Mouse (Mus musculus): ENCODE measurements around the gene D130040H23Rik. TPM values are rescaled to one million over a fixed set of nuclear protein-coding genes. Genes with fewer than 3 reads are reported as not detected.
"Not testable (repeated sequence)": the region's sequence is repeated elsewhere in the genome, so short reads cannot be mapped to it uniquely, and the experiment has no call there.

Gene D130040H23Rik
- 15.0 and 15.4 TPM in 2 replicates for polyA plus RNA-seq (2015; fragmentation: Nextera tagmentation; extraction: Ambion mirVana)

DNA sequence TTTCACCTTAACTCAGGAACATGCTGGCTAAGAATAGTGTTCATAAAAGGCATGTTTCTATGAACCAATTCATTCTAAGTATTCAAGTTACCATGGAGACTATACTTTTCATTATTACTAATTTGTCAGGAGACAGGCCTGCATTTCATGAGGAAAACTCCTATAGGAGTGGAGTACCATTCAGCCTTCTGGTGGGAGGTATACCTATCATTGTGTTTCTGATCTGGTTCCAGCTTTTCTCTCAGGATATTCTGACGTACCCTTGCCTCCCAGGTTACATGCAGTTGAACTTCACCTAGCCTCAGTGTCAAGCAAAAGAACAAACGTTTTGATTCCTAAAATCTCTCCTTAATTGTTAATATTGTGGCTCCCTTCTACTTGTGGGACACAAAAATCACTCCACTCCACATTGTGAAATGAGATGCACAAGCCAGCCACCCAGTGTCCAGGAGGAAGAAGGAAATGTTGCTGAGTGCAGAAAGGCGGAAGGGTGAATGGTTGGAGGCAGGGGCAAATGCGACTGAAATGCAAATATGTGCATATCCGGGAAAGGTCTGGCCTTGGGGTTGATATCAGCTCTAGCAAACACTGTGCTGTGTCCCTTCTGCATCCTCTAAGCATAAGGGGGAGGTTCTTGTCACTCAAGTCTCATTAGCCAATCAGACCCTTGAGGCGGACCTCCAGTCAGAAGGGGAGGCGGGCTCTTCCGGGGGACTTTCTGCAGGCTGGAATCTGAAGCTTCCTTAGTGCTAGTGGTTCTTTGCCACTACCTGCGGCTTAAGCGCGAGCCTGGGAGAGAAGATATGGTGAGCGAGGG is at the start of gene D130040H23Rik:
Gene D130040H23Rik, plus strand, starts transcription at position 695 of the 817 bp plus-strand sequence.
- 8% methylated on average over 12 of the region's 12 CpGs for WGBS
- Histone ChIP-seq H3K36me3 (ENCODE audit: control insufficient read depth, insufficient read depth) (peaks cover 14% of the 10 kb centered on the region), H3K9me3 (ENCODE audit: control insufficient read depth, low read length) (peaks cover 10% of the 10 kb centered on the region), H3K4me3 (replicated peaks; ENCODE audit: low read length) (peak within 1 kb of the TSS; percentile 75), H3K4me1 (replicated peaks; ENCODE audit: control insufficient read depth, insufficient read depth, low read length) (peaks cover 13% of the 10 kb centered on the region), H3K9ac (replicated peaks; ENCODE audit: low read depth, low read length) (peak within 1 kb of the TSS; percentile 77), H3K27ac (ENCODE audit: low read length) (peak within 1 kb of the TSS; percentile 92), H3K4me2 (ENCODE audit: low read length) (peak within 1 kb of the TSS; percentile 71), H3K27me3 (replicated peaks; ENCODE audit: control insufficient read depth, insufficient read depth, low read length) (no peaks in the 10 kb centered on the region)
- peak; percentile 100 for ATAC-seq

- H3K27me3 ChIP-seq (replicated peaks; ENCODE audit: control insufficient read depth, insufficient read depth, low read length) = no peaks in the 10 kb centered on the region
- WGBS = 96% methylated on average over 2 of the region's 2 CpGs
- H3K9me3 ChIP-seq (ENCODE audit: control insufficient read depth, low read length) = no peaks in the 10 kb centered on the region
- no peak overlapping the region for H3K27ac ChIP-seq (ENCODE audit: low read length)
- no peaks in the 10 kb centered on the region for H3K4me1 ChIP-seq (replicated peaks; ENCODE audit: control insufficient read depth, insufficient read depth, low read length)
- H3K4me3 ChIP-seq (replicated peaks; ENCODE audit: low read length) = no peak overlapping the region
- no peak overlapping the region for H3K9ac ChIP-seq (replicated peaks; ENCODE audit: low read depth, low read length)
- no peak overlapping the region for H3K4me2 ChIP-seq (ENCODE audit: low read length)
- ATAC-seq = no peak
- no peaks in the 10 kb centered on the region for H3K36me3 ChIP-seq (ENCODE audit: control insufficient read depth, insufficient read depth)
Observed at GRCm38 (mm10) chr8:69242541-69242940, 28.3 kb upstream of the D130040H23Rik start.

DNA sequence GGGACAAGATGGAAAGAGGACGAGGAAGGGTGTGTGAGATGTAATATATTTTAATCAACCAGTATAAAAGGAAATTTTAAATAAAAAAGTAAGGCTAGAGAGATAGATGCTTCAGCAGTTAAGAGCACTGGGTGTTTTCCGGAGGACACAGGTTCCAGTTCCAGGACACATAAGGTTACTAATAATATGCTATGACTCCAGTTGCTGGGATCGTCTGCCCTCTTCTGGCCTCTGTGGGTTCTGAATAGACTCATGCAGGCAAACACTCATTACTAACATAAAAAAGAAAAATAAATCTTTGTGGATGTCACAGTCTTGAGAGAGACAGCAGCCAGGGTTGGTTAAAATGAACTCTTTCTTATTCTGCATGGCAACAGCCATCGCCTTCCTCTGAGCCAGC is 2.4 kb upstream of the D130040H23Rik start:
- no peak overlapping the region for H3K4me3 ChIP-seq (replicated peaks; ENCODE audit: low read length)
- peaks cover 13% of the 10 kb centered on the region for H3K4me1 ChIP-seq (replicated peaks; ENCODE audit: control insufficient read depth, insufficient read depth, low read length)
- peaks cover 3% of the 10 kb centered on the region; the same call in 1 of the 2 replicates for H3K36me3 ChIP-seq (ENCODE audit: control insufficient read depth, insufficient read depth)
- ATAC-seq = no peak
- 64% methylated on average over 4 of the region's 4 CpGs for WGBS
- no peaks in the 10 kb centered on the region for H3K27me3 ChIP-seq (replicated peaks; ENCODE audit: control insufficient read depth, insufficient read depth, low read length)
- no peaks in the 10 kb centered on the region for H3K9me3 ChIP-seq (ENCODE audit: control insufficient read depth, low read length)
- no peak overlapping the region for H3K27ac ChIP-seq (ENCODE audit: low read length)
- no peak overlapping the region for H3K9ac ChIP-seq (replicated peaks; ENCODE audit: low read depth, low read length)
- H3K4me2 ChIP-seq (ENCODE audit: low read length) = no peak overlapping the region

DNA sequence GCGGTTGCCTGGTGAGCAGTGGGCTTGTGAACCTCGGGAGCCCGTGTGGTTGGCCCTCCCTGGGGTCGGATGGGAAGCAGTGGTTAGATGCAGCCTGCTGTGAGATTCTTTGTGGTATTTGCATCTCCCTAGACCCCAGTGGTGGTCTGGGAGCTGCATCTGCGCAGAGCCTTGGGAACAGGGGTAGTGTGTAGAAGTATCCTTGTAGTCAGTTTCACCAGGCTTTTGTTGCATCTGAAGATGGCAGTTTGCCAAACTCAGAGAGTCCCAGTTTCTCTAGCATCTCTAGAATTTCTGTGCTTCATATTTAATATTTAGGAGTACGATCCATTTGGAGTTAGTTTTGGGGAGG is 299 bp downstream of the D130040H23Rik start:
- ATAC-seq = peak; percentile 89
- Histone ChIP-seq H3K27me3 (replicated peaks; ENCODE audit: control insufficient read depth, insufficient read depth, low read length) (no peaks in the 10 kb centered on the region), H3K36me3 (ENCODE audit: control insufficient read depth, insufficient read depth) (peaks cover 16% of the 10 kb centered on the region), H3K4me1 (replicated peaks; ENCODE audit: control insufficient read depth, insufficient read depth, low read length) (peaks cover 13% of the 10 kb centered on the region), H3K27ac (ENCODE audit: low read length) (peak overlapping the region; percentile 92), H3K4me3 (replicated peaks; ENCODE audit: low read length) (peak overlapping the region; percentile 75), H3K9ac (replicated peaks; ENCODE audit: low read depth, low read length) (peak overlapping the region; percentile 77), H3K9me3 (ENCODE audit: control insufficient read depth, low read length) (peaks cover 14% of the 10 kb centered on the region), H3K4me2 (ENCODE audit: low read length) (peak overlapping the region; percentile 71)
- WGBS = 13% methylated on average over 6 of the region's 6 CpGs

- peaks cover 16% of the 10 kb centered on the region for H3K36me3 ChIP-seq (ENCODE audit: control insufficient read depth, insufficient read depth)
- H3K9me3 ChIP-seq (ENCODE audit: control insufficient read depth, low read length) = peaks cover 17% of the 10 kb centered on the region
- no peak overlapping the region for H3K9ac ChIP-seq (replicated peaks; ENCODE audit: low read depth, low read length)
- no peaks in the 10 kb centered on the region for H3K27me3 ChIP-seq (replicated peaks; ENCODE audit: control insufficient read depth, insufficient read depth, low read length)
- no peak for ATAC-seq
- H3K4me3 ChIP-seq (replicated peaks; ENCODE audit: low read length) = no peak overlapping the region
- 91% methylated on average over 6 of the region's 6 CpGs for WGBS
- no peak overlapping the region for H3K4me2 ChIP-seq (ENCODE audit: low read length)
- peaks cover 13% of the 10 kb centered on the region for H3K4me1 ChIP-seq (replicated peaks; ENCODE audit: control insufficient read depth, insufficient read depth, low read length)
- no peak overlapping the region for H3K27ac ChIP-seq (ENCODE audit: low read length)
Observed at GRCm38 (mm10) chr8:69272435-69272834, 1.6 kb downstream of the D130040H23Rik start.

DNA sequence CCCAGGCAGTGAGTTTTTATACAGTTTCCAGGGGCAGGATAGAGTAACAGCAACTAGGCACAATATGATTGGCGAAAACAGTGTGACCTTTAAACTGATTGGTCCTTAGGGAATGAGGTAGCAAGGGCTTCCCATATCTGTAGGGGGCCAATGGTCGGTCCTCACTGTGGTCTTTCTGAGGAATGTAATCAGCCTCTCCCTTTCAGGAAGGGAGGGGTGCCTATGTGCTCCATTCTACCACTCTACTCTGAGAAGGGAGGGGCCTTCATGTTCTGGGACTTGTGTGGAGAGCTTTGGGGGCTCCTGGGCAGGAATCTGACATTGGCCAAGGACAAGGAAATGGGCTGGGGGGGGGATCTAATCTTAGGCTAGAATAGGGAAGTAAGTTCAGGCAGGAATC is 53.9 kb downstream of the D130040H23Rik start:
- Histone ChIP-seq H3K4me1 (replicated peaks; ENCODE audit: control insufficient read depth, insufficient read depth, low read length) (0 out of 2 replicates have a peak, but pooled peaks cover 2% of the 10 kb centered on the region), H3K4me2 (ENCODE audit: low read length) (no peak overlapping the region), H3K27ac (ENCODE audit: low read length) (no peak overlapping the region), H3K9ac (replicated peaks; ENCODE audit: low read depth, low read length) (no peak overlapping the region), H3K9me3 (ENCODE audit: control insufficient read depth, low read length) (no peaks in the 10 kb centered on the region; the same call in 1 of the 2 replicates), H3K36me3 (ENCODE audit: control insufficient read depth, insufficient read depth) (no peaks in the 10 kb centered on the region), H3K27me3 (replicated peaks; ENCODE audit: control insufficient read depth, insufficient read depth, low read length) (no peaks in the 10 kb centered on the region), H3K4me3 (replicated peaks; ENCODE audit: low read length) (no peak overlapping the region)
- WGBS = 83% methylated on average over 2 of the region's 2 CpGs
- no peak for ATAC-seq

DNA sequence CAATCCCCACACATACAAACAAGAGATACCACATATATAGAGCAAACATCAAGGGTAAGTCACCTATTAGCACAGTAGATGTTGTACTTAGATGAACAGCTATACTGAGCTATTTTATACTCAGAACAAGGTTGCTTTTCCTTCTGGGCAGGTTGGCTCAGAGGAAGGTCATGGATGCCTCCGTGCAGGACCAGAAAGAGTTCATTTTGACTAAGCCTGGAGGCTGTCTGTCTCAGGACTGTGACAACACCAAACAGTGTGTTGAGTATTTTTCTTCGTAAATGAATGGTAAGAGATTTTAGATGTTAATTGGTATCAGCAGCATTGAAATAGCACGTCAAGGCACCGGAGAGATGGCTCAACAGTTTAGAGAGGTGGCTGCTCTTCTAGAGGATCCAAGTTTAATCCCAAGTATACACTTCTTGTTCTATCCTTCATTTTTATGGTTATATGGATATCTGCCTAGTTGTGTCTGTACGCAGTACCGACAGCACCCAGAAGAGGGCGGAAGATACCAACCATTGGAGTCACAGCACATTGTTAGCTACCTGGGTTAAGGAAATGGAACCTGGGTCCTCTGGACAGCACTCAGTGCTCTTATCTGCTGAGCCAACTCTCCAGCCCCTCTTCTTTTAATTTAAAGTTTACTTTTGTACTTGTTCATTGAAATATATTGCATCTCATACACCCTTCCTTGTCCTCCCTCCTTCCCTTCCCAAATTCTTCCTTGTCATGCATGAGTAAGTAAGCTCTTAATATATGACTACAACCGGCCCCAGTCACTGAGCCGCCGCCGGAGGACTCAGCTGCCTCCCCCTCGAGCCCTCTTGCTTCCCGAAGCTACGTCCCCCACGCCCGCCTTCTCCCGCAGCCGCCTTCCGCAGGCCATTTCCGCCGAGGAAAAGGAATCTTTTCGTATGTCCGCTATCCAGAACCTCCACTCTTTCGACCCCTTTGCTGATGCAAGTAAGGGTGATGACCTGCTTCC is 57.7 kb downstream of the D130040H23Rik start:
- Histone ChIP-seq H3K9ac (replicated peaks; ENCODE audit: low read depth, low read length) (peak overlapping the region; percentile 60), H3K27me3 (replicated peaks; ENCODE audit: control insufficient read depth, insufficient read depth, low read length) (no peaks in the 10 kb centered on the region), H3K4me1 (replicated peaks; ENCODE audit: control insufficient read depth, insufficient read depth, low read length) (0 out of 2 replicates have a peak, but pooled peaks cover 2% of the 10 kb centered on the region), H3K9me3 (ENCODE audit: control insufficient read depth, low read length) (no peaks in the 10 kb centered on the region), H3K36me3 (ENCODE audit: control insufficient read depth, insufficient read depth) (no peaks in the 10 kb centered on the region), H3K4me2 (ENCODE audit: low read length) (peak overlapping the region; percentile 69), H3K4me3 (replicated peaks; ENCODE audit: low read length) (peak overlapping the region; percentile 42), H3K27ac (ENCODE audit: low read length) (no peak overlapping the region)
- ATAC-seq = peak; percentile 96
- 9% methylated on average over 24 of the region's 24 CpGs for WGBS

DNA sequence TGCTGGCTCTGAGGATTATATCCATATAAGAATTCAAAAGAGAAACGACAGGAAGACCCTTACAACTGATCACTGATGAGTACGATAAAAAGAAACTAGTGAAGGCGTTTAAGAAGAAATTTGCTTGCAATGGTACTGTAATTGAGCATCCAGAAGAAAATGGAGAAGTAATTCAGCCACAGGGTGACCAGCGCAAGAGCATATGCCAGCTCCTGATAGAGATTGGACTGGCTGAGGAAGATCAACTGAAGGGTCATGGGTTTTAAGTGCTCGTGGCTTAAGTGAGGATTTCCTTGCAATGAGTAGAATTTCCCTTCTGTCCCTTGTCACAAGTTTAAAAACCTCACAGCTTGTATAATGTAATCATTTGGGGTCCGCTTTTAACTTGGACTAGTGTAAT is 58.4 kb downstream of the D130040H23Rik start:
- ATAC-seq; H3K9me3 ChIP-seq (ENCODE audit: control insufficient read depth, low read length); H3K27me3 ChIP-seq (replicated peaks; ENCODE audit: control insufficient read depth, insufficient read depth, low read length); H3K36me3 ChIP-seq (ENCODE audit: control insufficient read depth, insufficient read depth); H3K27ac ChIP-seq (ENCODE audit: low read length); H3K4me1 ChIP-seq (replicated peaks; ENCODE audit: control insufficient read depth, insufficient read depth, low read length): not testable (repeated sequence)
- 60% methylated on average over 6 of the region's 6 CpGs for WGBS
- peak overlapping the region; percentile 60 for H3K9ac ChIP-seq (replicated peaks; ENCODE audit: low read depth, low read length)
- H3K4me2 ChIP-seq (ENCODE audit: low read length) = peak overlapping the region; percentile 69
- peak overlapping the region; percentile 42 for H3K4me3 ChIP-seq (replicated peaks; ENCODE audit: low read length)

All from forebrain, embryonic 16.5 days (tissue).